Mouse (Mus musculus) ES-E14 (cell line): ENCODE data around the gene Sdf4.

Experiments
- HCFC1 ChIP-seq: IDR thresholded peaks from 2 replicates; pipeline ENCODE4 v1.6.1; 2012; ENCODE audit warnings: low read length, inconsistent platforms, borderline replicate concordance; ENCODE audit not compliant: insufficient read depth
- MAFK ChIP-seq: IDR thresholded peaks from 2 replicates; pipeline ENCODE4 v1.6.1; 2014; ENCODE audit warnings: mild to moderate bottlenecking, low read depth, low read length, inconsistent platforms; ENCODE audit not compliant: insufficient read depth
- ZNF384 ChIP-seq: IDR thresholded peaks from 2 replicates; pipeline ENCODE4 v1.6.1; 2012; ENCODE audit warnings: low read depth, low read length, inconsistent platforms

GRCm38 (mm10) chr4:156049779-156050178, 57.1 kb downstream of the Sdf4 start:
- TF ChIP-seq MAFK (no peak), HCFC1 (no peak), ZNF384 (no peak)
